Mouse (Mus musculus) spleen, postnatal 14 days (tissue): ENCODE data around the gene Rdh7.
"Not testable (repeated sequence)": the region's sequence is repeated elsewhere in the genome, so short reads cannot be mapped to it uniquely, and the experiment has no call there.

Experiments
- DNase-seq, 2 experiments: peaks; one replicate each; pipeline ENCODE4 v3.0.0; 2021 to 2022; ENCODE audit warnings: low spot score in 2 of 2

Rdh7 gene

GRCm38 (mm10) chr10:127893163-127894022 lies 4.8 kb upstream of the Rdh7 start:
- not testable (repeated sequence) for DNase-seq

- DNase-seq: no peak
Measured at GRCm38 (mm10) chr10:127891481-127891880, 2.9 kb upstream of the Rdh7 start.

GRCm38 (mm10) chr10:127886971-127887370 lies 1.6 kb downstream of the Rdh7 start:
- DNase-seq: no peak

GRCm38 (mm10) chr10:127886551-127886950 lies 2.1 kb downstream of the Rdh7 start:
- DNase-seq: no peak

GRCm38 (mm10) chr10:127881041-127881440 lies 7.6 kb downstream of the Rdh7 start:
- DNase-seq: no peak

GRCm38 (mm10) chr10:127879155-127879688 lies 9.4 kb downstream of the Rdh7 start:
- DNase-seq: no peak

- DNase-seq: no peak
Measured at GRCm38 (mm10) chr10:127878262-127879057, 10.2 kb downstream of the Rdh7 start.

GRCm38 (mm10) chr10:127877681-127878080 lies 10.9 kb downstream of the Rdh7 start:
- no peak for DNase-seq

- no peak for DNase-seq
Measured at GRCm38 (mm10) chr10:127872484-127872883, 16.1 kb downstream of the Rdh7 start.

- no peak for DNase-seq
Measured at GRCm38 (mm10) chr10:127866232-127866631, 22.4 kb downstream of the Rdh7 start, which contains the start of gene Rdh16f2. Gene Rdh16f2 (plus strand): TSS chr10:127866474.

GRCm38 (mm10) chr10:127864931-127865330 lies 23.7 kb downstream of the Rdh7 start:
- DNase-seq: no peak

- no peak for DNase-seq
Measured at GRCm38 (mm10) chr10:127856376-127856775, 32.2 kb downstream of the Rdh7 start.

GRCm38 (mm10) chr10:127849628-127850027 lies 39.0 kb downstream of the Rdh7 start, which contains the start of gene Rdh19:
Gene Rdh19 (plus strand): TSS chr10:127849928.
- no peak for DNase-seq

GRCm38 (mm10) chr10:127848089-127848488 lies 40.5 kb downstream of the Rdh7 start:
- no peak for DNase-seq

- DNase-seq: not testable (repeated sequence)
Measured at GRCm38 (mm10) chr10:127845945-127846344, 42.7 kb downstream of the Rdh7 start.

- no peak for DNase-seq
Measured at GRCm38 (mm10) chr10:127840776-127841175, 47.8 kb downstream of the Rdh7 start.

GRCm38 (mm10) chr10:127838539-127838938 lies 50.1 kb downstream of the Rdh7 start:
- DNase-seq: no peak

GRCm38 (mm10) chr10:127837793-127838192 lies 50.8 kb downstream of the Rdh7 start:
- DNase-seq: not testable (repeated sequence)

- no peak for DNase-seq
Measured at GRCm38 (mm10) chr10:127835292-127835691, 53.3 kb downstream of the Rdh7 start.

GRCm38 (mm10) chr10:127834186-127834585 lies 54.4 kb downstream of the Rdh7 start:
- not testable (repeated sequence) for DNase-seq
